Mouse (Mus musculus): ENCODE measurements around the gene Filip1. TPM values are rescaled to one million over a fixed set of nuclear protein-coding genes. Genes with fewer than 3 reads are reported as not detected.
"Not testable (repeated sequence)": the region's sequence is repeated elsewhere in the genome, so short reads cannot be mapped to it uniquely, and the experiment has no call there.

Filip1 gene
- 2.8 and 2.9 TPM in 2 replicates for polyA plus RNA-seq (2012; rRNA removed)

- Histone ChIP-seq H3K4me3 (replicated peaks; ENCODE audit: insufficient read depth, low read depth, low read length) (no peak within 1 kb of the TSS), H3K27ac (ENCODE audit: insufficient read depth, low read length) (no peak within 1 kb of the TSS), H3K27me3 (ENCODE audit: control insufficient read depth, insufficient read depth, low read length) (no peaks in the 10 kb centered on the region), H3K4me1 (ENCODE audit: control insufficient read depth, insufficient read depth, low read length) (no peaks in the 10 kb centered on the region)
- no peak for TF ChIP-seq POLR2A (IDR thresholded peaks at IDR 0.05; ENCODE audit: borderline replicate concordance, insufficient read depth, low read length)
- TF ChIP-seq CTCF (IDR thresholded peaks at IDR 0.05; ENCODE audit: borderline replicate concordance, insufficient read depth, low read depth, low read length): no peak
- no peak for DNase-seq
- 60% methylated on average over 7 of the region's 7 CpGs for WGBS
Observed at GRCm38 (mm10) chr9:80012751-80013150, at the start of gene Filip1. Gene Filip1 (minus strand): TSS chr9:80012851.

GRCm38 (mm10) chr9:80057690-80058089 is 45.0 kb upstream of the Filip1 start:
- H3K27ac ChIP-seq (ENCODE audit: insufficient read depth, low read length): no peak overlapping the region
- no peaks in the 10 kb centered on the region for H3K27me3 ChIP-seq (ENCODE audit: control insufficient read depth, insufficient read depth, low read length)
- H3K4me1 ChIP-seq (ENCODE audit: control insufficient read depth, insufficient read depth, low read length): no peaks in the 10 kb centered on the region
- no peak for DNase-seq
- no peak for TF ChIP-seq CTCF (IDR thresholded peaks at IDR 0.05; ENCODE audit: borderline replicate concordance, insufficient read depth, low read depth, low read length)
- no peak for TF ChIP-seq POLR2A (IDR thresholded peaks at IDR 0.05; ENCODE audit: borderline replicate concordance, insufficient read depth, low read length)
- 82% methylated on average over 2 of the region's 2 CpGs for WGBS
- no peak overlapping the region for H3K4me3 ChIP-seq (replicated peaks; ENCODE audit: insufficient read depth, low read depth, low read length)

- 76% methylated on average over 5 of the region's 5 CpGs for WGBS
- H3K27me3 ChIP-seq (ENCODE audit: control insufficient read depth, insufficient read depth, low read length): no peaks in the 10 kb centered on the region
- H3K27ac ChIP-seq (ENCODE audit: insufficient read depth, low read length): no peak overlapping the region
- no peaks in the 10 kb centered on the region for H3K4me1 ChIP-seq (ENCODE audit: control insufficient read depth, insufficient read depth, low read length)
- H3K4me3 ChIP-seq (replicated peaks; ENCODE audit: insufficient read depth, low read depth, low read length): no peak overlapping the region
- DNase-seq: no peak
- TF ChIP-seq CTCF (IDR thresholded peaks at IDR 0.05; ENCODE audit: borderline replicate concordance, insufficient read depth, low read depth, low read length) (no peak), POLR2A (IDR thresholded peaks at IDR 0.05; ENCODE audit: borderline replicate concordance, insufficient read depth, low read length) (no peak)
Observed at GRCm38 (mm10) chr9:80052951-80053350, 40.3 kb upstream of the Filip1 start.

GRCm38 (mm10) chr9:80049271-80049670 is 36.6 kb upstream of the Filip1 start:
- 57% methylated on average over 5 of the region's 5 CpGs for WGBS
- not testable (repeated sequence) for DNase-seq

GRCm38 (mm10) chr9:80044301-80044700 is 31.6 kb upstream of the Filip1 start:
- H3K4me1 ChIP-seq (ENCODE audit: control insufficient read depth, insufficient read depth, low read length); H3K27me3 ChIP-seq (ENCODE audit: control insufficient read depth, insufficient read depth, low read length); DNase-seq; H3K4me3 ChIP-seq (replicated peaks; ENCODE audit: insufficient read depth, low read depth, low read length); H3K27ac ChIP-seq (ENCODE audit: insufficient read depth, low read length): not testable (repeated sequence)
- WGBS: 88% methylated on average over 4 of the region's 4 CpGs

More at GRCm38 (mm10) chr9:80049271-80049670, 36.6 kb upstream of the Filip1 start:
- not testable (repeated sequence) for H3K27ac ChIP-seq (ENCODE audit: insufficient read depth, low read length); H3K4me1 ChIP-seq (ENCODE audit: control insufficient read depth, insufficient read depth, low read length); H3K27me3 ChIP-seq (ENCODE audit: control insufficient read depth, insufficient read depth, low read length); H3K4me3 ChIP-seq (replicated peaks; ENCODE audit: insufficient read depth, low read depth, low read length)

- no peaks in the 10 kb centered on the region for H3K4me1 ChIP-seq (ENCODE audit: control insufficient read depth, insufficient read depth, low read length)
- TF ChIP-seq POLR2A (IDR thresholded peaks at IDR 0.05; ENCODE audit: borderline replicate concordance, insufficient read depth, low read length) (no peak), CTCF (IDR thresholded peaks at IDR 0.05; ENCODE audit: borderline replicate concordance, insufficient read depth, low read depth, low read length) (no peak)
- DNase-seq: no peak
- H3K27me3 ChIP-seq (ENCODE audit: control insufficient read depth, insufficient read depth, low read length): no peaks in the 10 kb centered on the region
- H3K27ac ChIP-seq (ENCODE audit: insufficient read depth, low read length): no peak overlapping the region
- 14% methylated on average over 2 of the region's 2 CpGs for WGBS
- H3K4me3 ChIP-seq (replicated peaks; ENCODE audit: insufficient read depth, low read depth, low read length): no peak overlapping the region
Observed at GRCm38 (mm10) chr9:80039296-80039815, 26.7 kb upstream of the Filip1 start.

- H3K27me3 ChIP-seq (ENCODE audit: control insufficient read depth, insufficient read depth, low read length): no peaks in the 10 kb centered on the region
- H3K4me3 ChIP-seq (replicated peaks; ENCODE audit: insufficient read depth, low read depth, low read length): no peak overlapping the region
- no peak overlapping the region for H3K27ac ChIP-seq (ENCODE audit: insufficient read depth, low read length)
- DNase-seq: no peak
- no peaks in the 10 kb centered on the region for H3K4me1 ChIP-seq (ENCODE audit: control insufficient read depth, insufficient read depth, low read length)
- no peak for TF ChIP-seq POLR2A (IDR thresholded peaks at IDR 0.05; ENCODE audit: borderline replicate concordance, insufficient read depth, low read length)
- TF ChIP-seq CTCF (IDR thresholded peaks at IDR 0.05; ENCODE audit: borderline replicate concordance, insufficient read depth, low read depth, low read length): no peak
Observed at GRCm38 (mm10) chr9:80037997-80038383, 25.3 kb upstream of the Filip1 start.

GRCm38 (mm10) chr9:80037262-80037996 is 24.8 kb upstream of the Filip1 start:
- H3K27ac ChIP-seq (ENCODE audit: insufficient read depth, low read length): no peak overlapping the region
- no peak overlapping the region for H3K4me3 ChIP-seq (replicated peaks; ENCODE audit: insufficient read depth, low read depth, low read length)
- TF ChIP-seq POLR2A (IDR thresholded peaks at IDR 0.05; ENCODE audit: borderline replicate concordance, insufficient read depth, low read length) (no peak), CTCF (IDR thresholded peaks at IDR 0.05; ENCODE audit: borderline replicate concordance, insufficient read depth, low read depth, low read length) (no peak)
- 91% methylated on average over 13 of the region's 13 CpGs for WGBS
- H3K27me3 ChIP-seq (ENCODE audit: control insufficient read depth, insufficient read depth, low read length): no peaks in the 10 kb centered on the region
- no peaks in the 10 kb centered on the region for H3K4me1 ChIP-seq (ENCODE audit: control insufficient read depth, insufficient read depth, low read length)
- no peak for DNase-seq
